Mouse (Mus musculus): ENCODE data around the gene Agpat1. TPM values are rescaled to one million over a fixed set of nuclear protein-coding genes. Genes with fewer than 3 reads are reported as not detected.
A peak's percentile ranks its signal among the peaks of the same experiment; 100 is the strongest.

Gene Agpat1
- polyA plus RNA-seq, 1 experiment = 350 TPM

DNA sequence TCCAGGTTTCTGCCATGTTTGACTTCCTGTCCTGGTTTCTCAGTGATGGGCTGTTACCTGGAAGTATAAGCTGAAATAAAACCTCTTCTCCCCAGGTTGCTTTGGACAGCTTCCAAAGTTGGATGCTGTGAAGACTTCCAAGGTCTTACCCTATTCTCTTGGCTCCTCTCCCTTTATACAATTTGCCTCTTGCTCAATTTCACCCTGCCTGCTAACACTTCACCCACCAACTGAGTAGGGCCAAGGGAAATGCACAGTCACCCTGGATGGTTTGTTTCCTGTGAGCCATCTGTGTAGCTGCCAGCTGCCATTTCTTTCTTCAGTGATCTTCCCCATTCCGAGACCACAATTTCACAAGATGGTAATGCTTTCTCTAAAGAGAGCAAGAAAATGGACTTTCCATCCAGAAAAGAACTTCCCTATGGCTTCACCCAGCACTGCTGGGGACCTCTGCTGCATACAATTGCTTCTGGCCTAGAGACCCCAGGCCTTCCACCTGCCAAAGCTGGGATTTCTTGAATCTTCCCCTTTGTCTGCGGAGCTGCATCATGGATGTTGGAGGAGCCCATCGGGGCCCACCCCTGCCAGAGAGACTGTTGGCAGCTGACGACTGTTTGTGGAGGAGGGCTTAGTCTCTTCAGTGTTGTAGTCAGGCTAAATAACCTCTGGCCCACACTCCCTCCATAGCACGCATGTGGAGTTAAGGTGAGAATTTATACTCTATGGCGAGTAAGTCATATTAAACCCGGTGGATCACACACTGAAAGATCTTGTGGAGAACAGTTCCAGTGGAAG lies 35.6 kb downstream of the Agpat1 start:
- Histone ChIP-seq H3K4me3 (ENCODE audit: control insufficient read depth, insufficient read depth, low read length) (no peak overlapping the region), H3K4me1 (replicated peaks; ENCODE audit: control insufficient read depth, insufficient read depth, low read length) (peaks cover 6% of the 10 kb centered on the region; the same call in 1 of the 2 replicates), H3K27ac (ENCODE audit: control insufficient read depth, insufficient read depth, low read length) (peak overlapping the region; percentile 55; the same call in 1 of the 2 replicates), H3K27me3 (ENCODE audit: control insufficient read depth, insufficient read depth, low read length) (no peaks in the 10 kb centered on the region), H3K36me3 (ENCODE audit: control insufficient read depth, insufficient read depth, low read length) (no peaks in the 10 kb centered on the region)
- DNase-seq = no peak
- 79% methylated on average over 7 of the region's 7 CpGs for WGBS
- TF ChIP-seq CTCF (IDR thresholded peaks at IDR 0.05; ENCODE audit: borderline replicate concordance, control insufficient read depth, extremely low read depth, insufficient read depth, low read length, poor library complexity) (no peak), POLR2A (IDR thresholded peaks at IDR 0.05; ENCODE audit: control insufficient read depth, extremely low read depth, insufficient read depth, low read length, poor library complexity) (no peak)

DNA sequence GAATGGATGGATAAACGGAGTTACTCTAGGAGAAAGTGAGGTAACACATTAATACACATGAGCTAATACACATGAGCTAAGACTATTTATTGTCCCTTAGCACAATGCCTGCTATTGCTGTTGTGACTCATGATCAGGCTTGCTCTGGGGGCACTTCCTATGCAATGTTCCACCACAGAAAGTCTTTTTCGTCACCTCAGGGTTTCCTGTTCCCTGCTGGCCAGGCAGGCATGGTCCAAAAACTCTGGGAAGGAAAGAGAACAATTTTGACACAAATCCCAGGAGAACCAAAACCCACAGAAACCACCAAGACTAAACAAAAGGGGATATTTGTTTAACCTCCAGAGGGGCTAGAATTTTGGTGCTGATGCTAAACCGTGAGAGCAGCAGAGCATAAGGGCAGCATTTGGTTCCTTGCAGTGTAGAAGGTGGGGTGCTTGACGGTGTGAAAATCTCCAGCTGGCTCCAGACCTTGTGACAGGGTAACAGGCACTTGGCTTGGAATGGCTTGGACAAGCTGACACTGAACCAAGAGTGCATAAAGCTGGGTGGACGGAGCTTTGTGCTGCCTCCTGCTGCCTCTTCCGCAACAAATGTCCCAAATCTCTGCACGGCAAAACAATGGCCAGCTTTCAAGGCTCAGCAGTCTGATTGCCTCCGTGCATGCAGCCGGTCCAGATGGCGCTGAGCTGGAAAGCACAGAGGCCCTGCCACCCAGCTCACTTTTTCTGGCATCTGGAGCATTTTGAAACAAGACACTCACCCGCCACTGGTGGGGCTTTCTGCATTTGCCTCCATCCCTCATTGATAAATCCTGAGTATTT lies 36.9 kb downstream of the Agpat1 start:
- 79% methylated on average over 11 of the region's 11 CpGs for WGBS

DNA sequence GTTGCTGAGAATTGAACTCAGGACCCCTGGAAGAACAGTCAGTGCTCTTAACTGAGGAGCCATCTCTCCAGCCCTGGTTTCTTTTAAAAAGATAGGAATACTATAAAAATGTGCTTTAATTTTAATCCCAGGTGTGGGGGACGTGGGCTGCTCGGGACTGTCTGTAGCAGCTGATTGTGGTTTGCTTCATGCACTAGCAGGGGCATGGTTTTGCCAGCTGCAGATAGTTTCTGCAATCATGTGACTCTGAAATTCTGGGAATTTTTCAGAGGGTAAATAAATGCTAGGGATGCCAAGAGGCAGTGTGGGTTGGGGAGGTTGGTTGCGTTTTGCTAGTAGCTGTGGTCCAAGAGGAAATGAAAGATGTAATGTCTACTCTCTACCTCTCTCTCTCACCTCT lies 37.9 kb downstream of the Agpat1 start:
- Histone ChIP-seq H3K27ac (ENCODE audit: control insufficient read depth, insufficient read depth, low read length) (no peak overlapping the region), H3K36me3 (ENCODE audit: control insufficient read depth, insufficient read depth, low read length) (no peaks in the 10 kb centered on the region), H3K4me1 (replicated peaks; ENCODE audit: control insufficient read depth, insufficient read depth, low read length) (peaks cover 18% of the 10 kb centered on the region), H3K4me3 (ENCODE audit: control insufficient read depth, insufficient read depth, low read length) (no peak overlapping the region), H3K27me3 (ENCODE audit: control insufficient read depth, insufficient read depth, low read length) (no peaks in the 10 kb centered on the region)
- DNase-seq = no peak
- 10% methylated on average over 3 of the region's 3 CpGs for WGBS
- no peak for TF ChIP-seq CTCF (IDR thresholded peaks at IDR 0.05; ENCODE audit: borderline replicate concordance, control insufficient read depth, extremely low read depth, insufficient read depth, low read length, poor library complexity)
- no peak for TF ChIP-seq POLR2A (IDR thresholded peaks at IDR 0.05; ENCODE audit: control insufficient read depth, extremely low read depth, insufficient read depth, low read length, poor library complexity)

More for the DNA sequence above, 36.9 kb downstream of the Agpat1 start:
- Histone ChIP-seq H3K36me3 (ENCODE audit: control insufficient read depth, insufficient read depth, low read length) (no peaks in the 10 kb centered on the region), H3K4me3 (ENCODE audit: control insufficient read depth, insufficient read depth, low read length) (no peak overlapping the region), H3K27me3 (ENCODE audit: control insufficient read depth, insufficient read depth, low read length) (no peaks in the 10 kb centered on the region), H3K4me1 (replicated peaks; ENCODE audit: control insufficient read depth, insufficient read depth, low read length) (peaks cover 12% of the 10 kb centered on the region), H3K27ac (ENCODE audit: control insufficient read depth, insufficient read depth, low read length) (no peak overlapping the region)
- no peak for DNase-seq
- TF ChIP-seq CTCF (IDR thresholded peaks at IDR 0.05; ENCODE audit: borderline replicate concordance, control insufficient read depth, extremely low read depth, insufficient read depth, low read length, poor library complexity) = no peak
- no peak for TF ChIP-seq POLR2A (IDR thresholded peaks at IDR 0.05; ENCODE audit: control insufficient read depth, extremely low read depth, insufficient read depth, low read length, poor library complexity)

DNA sequence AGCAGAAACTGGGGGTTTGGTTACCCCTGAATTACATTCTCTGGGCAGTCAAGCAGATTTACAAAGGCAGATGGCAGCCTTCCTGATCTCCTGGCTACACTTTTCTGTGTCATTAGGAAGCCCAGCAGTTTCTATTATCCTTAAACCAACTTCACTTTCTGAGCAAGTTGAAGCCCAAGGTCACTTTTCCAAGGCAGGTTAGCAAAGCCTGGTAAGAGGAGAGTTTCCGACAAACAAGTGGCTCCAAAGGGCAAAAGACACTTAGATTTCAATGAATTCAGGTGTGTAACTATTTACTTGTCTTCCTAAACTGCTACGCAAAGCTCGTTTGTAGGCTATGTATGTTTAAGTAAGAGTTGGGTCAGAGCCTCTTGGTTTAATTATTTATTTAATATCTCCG lies 39.3 kb downstream of the Agpat1 start:
- Histone ChIP-seq H3K36me3 (ENCODE audit: control insufficient read depth, insufficient read depth, low read length) (no peaks in the 10 kb centered on the region), H3K27me3 (ENCODE audit: control insufficient read depth, insufficient read depth, low read length) (no peaks in the 10 kb centered on the region), H3K4me1 (replicated peaks; ENCODE audit: control insufficient read depth, insufficient read depth, low read length) (peaks cover 27% of the 10 kb centered on the region), H3K27ac (ENCODE audit: control insufficient read depth, insufficient read depth, low read length) (no peak overlapping the region), H3K4me3 (ENCODE audit: control insufficient read depth, insufficient read depth, low read length) (no peak overlapping the region)
- 93% methylated on average over 4 of the region's 4 CpGs for WGBS
- TF ChIP-seq POLR2A (IDR thresholded peaks at IDR 0.05; ENCODE audit: control insufficient read depth, extremely low read depth, insufficient read depth, low read length, poor library complexity) (no peak), CTCF (IDR thresholded peaks at IDR 0.05; ENCODE audit: borderline replicate concordance, control insufficient read depth, extremely low read depth, insufficient read depth, low read length, poor library complexity) (no peak)
- DNase-seq = no peak

DNA sequence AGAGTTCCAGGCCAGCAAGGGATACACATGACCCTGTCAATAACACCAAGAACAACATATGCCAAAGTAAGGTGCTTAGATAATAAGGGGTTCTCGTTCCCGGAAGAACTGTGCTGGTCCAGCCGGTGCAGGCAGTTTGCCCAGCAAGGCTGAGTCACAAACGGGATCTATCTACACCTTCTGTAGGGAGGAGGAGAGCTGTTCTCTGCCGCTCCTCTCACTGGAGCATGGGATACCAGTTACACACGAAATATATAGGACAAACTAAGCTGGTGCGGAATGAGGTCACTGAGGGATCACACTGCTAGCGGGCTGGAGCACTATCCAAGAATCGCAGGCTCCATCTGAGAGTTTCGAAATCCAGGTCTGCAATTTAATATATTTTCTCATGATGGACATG lies 39.9 kb downstream of the Agpat1 start:
- no peak for DNase-seq
- Histone ChIP-seq H3K4me3 (ENCODE audit: control insufficient read depth, insufficient read depth, low read length) (no peak overlapping the region), H3K36me3 (ENCODE audit: control insufficient read depth, insufficient read depth, low read length) (no peaks in the 10 kb centered on the region), H3K27ac (ENCODE audit: control insufficient read depth, insufficient read depth, low read length) (no peak overlapping the region), H3K4me1 (replicated peaks; ENCODE audit: control insufficient read depth, insufficient read depth, low read length) (peaks cover 27% of the 10 kb centered on the region), H3K27me3 (ENCODE audit: control insufficient read depth, insufficient read depth, low read length) (no peaks in the 10 kb centered on the region)
- no peak for TF ChIP-seq POLR2A (IDR thresholded peaks at IDR 0.05; ENCODE audit: control insufficient read depth, extremely low read depth, insufficient read depth, low read length, poor library complexity)
- no peak for TF ChIP-seq CTCF (IDR thresholded peaks at IDR 0.05; ENCODE audit: borderline replicate concordance, control insufficient read depth, extremely low read depth, insufficient read depth, low read length, poor library complexity)
- WGBS = 91% methylated on average over 10 of the region's 10 CpGs

DNA sequence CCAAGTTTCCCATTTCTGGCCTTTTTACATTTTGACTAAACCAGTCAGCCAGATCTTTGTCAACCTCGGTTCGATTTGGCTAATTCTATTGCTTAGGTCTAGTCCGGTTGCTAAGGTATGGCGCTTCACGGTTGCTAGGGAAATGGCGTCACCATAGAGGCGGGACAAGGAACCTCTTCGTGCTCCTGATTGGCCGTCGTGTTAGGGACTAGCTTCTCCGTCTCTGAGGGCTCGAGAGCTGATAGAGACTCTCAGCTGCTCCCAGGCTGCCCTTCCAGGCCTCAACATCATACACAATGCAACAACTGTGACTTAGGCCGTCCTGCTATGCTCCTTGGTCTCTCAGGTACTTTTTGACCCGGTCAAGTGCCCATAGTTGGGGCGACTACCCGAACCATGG lies 40.5 kb downstream of the Agpat1 start, which contains the start of gene Fkbpl:
Gene Fkbpl, plus strand, starts transcription at position 157 of the 400 bp plus-strand sequence.
- no peak for TF ChIP-seq CTCF (IDR thresholded peaks at IDR 0.05; ENCODE audit: borderline replicate concordance, control insufficient read depth, extremely low read depth, insufficient read depth, low read length, poor library complexity)
- 0 out of 2 replicates have a peak, but pooled peaks have one; percentile 33 for TF ChIP-seq POLR2A (IDR thresholded peaks at IDR 0.05; ENCODE audit: control insufficient read depth, extremely low read depth, insufficient read depth, low read length, poor library complexity)
- H3K4me3 ChIP-seq (ENCODE audit: control insufficient read depth, insufficient read depth, low read length) = peak within 1 kb of the TSS; percentile 39

More for the DNA sequence above, 40.5 kb downstream of the Agpat1 start, which contains the start of gene Fkbpl:
- Histone ChIP-seq H3K36me3 (ENCODE audit: control insufficient read depth, insufficient read depth, low read length) (no peaks in the 10 kb centered on the region), H3K27ac (ENCODE audit: control insufficient read depth, insufficient read depth, low read length) (peak within 1 kb of the TSS; percentile 37; the same call in 1 of the 2 replicates), H3K4me1 (replicated peaks; ENCODE audit: control insufficient read depth, insufficient read depth, low read length) (peaks cover 27% of the 10 kb centered on the region), H3K27me3 (ENCODE audit: control insufficient read depth, insufficient read depth, low read length) (no peaks in the 10 kb centered on the region)
- 2% methylated on average over 16 of the region's 16 CpGs for WGBS
- peak; percentile 96 for DNase-seq
